Comparison of ENCODE assay signal across 8 mouse cellular contexts in genomic region chr7:128461285-128462215, GRCm38 (mm10). TPM values are rescaled to one million over a fixed set of nuclear protein-coding genes. Genes with fewer than 3 reads are reported as not detected.
DNase-seq lines count a peak whose midpoint lies in the region; ATAC-seq lines count a peak whose summit lies in the region.

Gene Tial1 (minus strand): TSS chr7:128461717.

- peak; percentile 95 for DNase-seq in adipocyte (ENCODE audit: low spot score)
- DNase-seq in embryo, embryonic 10 days (ENCODE audit: low spot score): peak; percentile 98
- DNase-seq in gastrocnemius, postnatal 10 days: peak; percentile 95
- peak; percentile 97 for DNase-seq in induced T-regulatory cell, adult 2 months (ENCODE audit: low read depth)
- peak; percentile 99 for DNase-seq in left cerebral cortex, adult 9 months (ENCODE audit: low spot score in 2 of 2)
- peak; percentile 98 for DNase-seq in right cerebral cortex, postnatal 14 days
- DNase-seq in urinary bladder, postnatal 36 days (ENCODE audit: low spot score in 2 of 2): peak; percentile 96 to 99

- peak; percentile 84 for ATAC-seq in megakaryocyte progenitor cell, adult 5-6 weeks (replicated peaks; ENCODE audit: poor library complexity)

RNA-seq across cellular contexts. Expression of gene Tial1, which starts in this region (rescaled TPM):
- total RNA-seq in gastrocnemius, postnatal 10 days (2021): 10 to 100 TPM; 49.4 to 65.1 TPM
- total RNA-seq in megakaryocyte progenitor cell, adult 5-6 weeks (2015): 171 and 194 TPM in 2 replicates
- 53.4 and 80.2 TPM in 2 replicates for total RNA-seq in megakaryocyte progenitor cell, adult 5-6 weeks (2017)

Comparison
In these comparisons a context has a peak if more than half of its experiments do, and no peak if none do; other contexts are left out.
1. Peak in every context shown above with its lines: DNase-seq and ATAC-seq.